Mouse (Mus musculus) hindbrain, embryonic 13.5 days (tissue): Measurements from ENCODE around the gene Tas2r123. TPM values are rescaled to one million over a fixed set of nuclear protein-coding genes. Genes with fewer than 3 reads are reported as not detected.

Experiments
- ATAC-seq: fragments of 200-750 bp; cut with Nextera tagmentation; 2 replicates; pipeline ENCODE4 v1.8.0; 2017; ENCODE audit warnings: moderate TSS enrichment; ENCODE audit not compliant: low FRiP score
- H3K27ac ChIP-seq: fragments of 300-500 bp; sonication (generic); 2 replicates; pipeline ENCODE4 v1.5.1; 2015; ENCODE audit warnings: inconsistent platforms, mild to moderate bottlenecking, moderate library complexity
- H3K27me3 ChIP-seq: fragments of 300-500 bp; sonication (generic); 2 replicates; pipeline ENCODE4 v1.6.1; 2015; ENCODE audit warnings: mild to moderate bottlenecking, inconsistent platforms
- H3K36me3 ChIP-seq: fragments of 300-500 bp; sonication (generic); 2 replicates; pipeline ENCODE4 v1.6.1; 2015; ENCODE audit warnings: mild to moderate bottlenecking, inconsistent platforms
- H3K4me1 ChIP-seq: fragments of 300-500 bp; sonication (generic); replicated peaks from 2 replicates; pipeline ENCODE4 v1.6.1; 2015; ENCODE audit warnings: inconsistent platforms
- H3K4me2 ChIP-seq: fragments of 300-500 bp; sonication (generic); 2 replicates; pipeline ENCODE4 v1.6.1; 2015; ENCODE audit warnings: inconsistent platforms, mild to moderate bottlenecking, moderate library complexity
- H3K4me3 ChIP-seq: fragments of 300-500 bp; sonication (generic); 2 replicates; pipeline ENCODE4 v1.5.1; 2015; ENCODE audit warnings: mild to moderate bottlenecking, inconsistent platforms
- H3K9ac ChIP-seq: fragments of 300-500 bp; sonication (generic); 2 replicates; pipeline ENCODE4 v1.6.1; 2015; ENCODE audit warnings: mild to moderate bottlenecking, inconsistent platforms
- H3K9me3 ChIP-seq: fragments of 300-500 bp; sonication (generic); 2 replicates; pipeline ENCODE4 v1.6.1; 2016; ENCODE audit warnings: inconsistent platforms
- WGBS: fragments of 180-500 bp; shearing (Covaris S2); methylation state at CpG from one replicate; pipeline ENCODE4 v1.1.7; 2015; 5-methylcytosine and 5-hydroxymethylcytosine counted together
- polyA plus RNA-seq: library from polyadenylated mRNA; unstranded; fragments of >200 nt; fragmentation: Nextera tagmentation; extraction: Ambion mirVana; gene quantifications from 2 replicates; pipeline ENCODE4 v1.2.1, GENCODE M21; 2015

Tas2r123 gene
- not detected in 2 replicates for polyA plus RNA-seq

DNA sequence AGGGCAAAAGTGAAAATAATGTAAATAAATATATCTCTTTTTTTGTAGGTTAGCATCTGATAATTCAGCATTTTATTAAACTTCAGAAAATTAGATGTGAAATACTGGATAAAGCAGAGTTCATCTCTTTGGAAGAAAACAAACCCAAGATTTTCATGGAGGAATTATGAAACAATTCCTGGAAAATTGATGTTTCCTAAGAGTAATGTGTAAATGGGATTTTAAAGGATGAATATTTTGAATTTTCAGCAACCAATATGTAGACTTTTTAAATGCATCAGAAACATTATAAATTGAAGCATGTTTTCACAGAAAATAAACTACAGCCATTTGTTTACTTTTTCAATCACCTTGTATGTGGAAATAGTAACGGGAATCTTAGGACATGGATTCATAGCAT is at the start of gene Tas2r123:
Tas2r123 (plus strand) TSS at position 301 of the 400 bp plus-strand sequence.
- Histone ChIP-seq H3K4me2 (no peak within 1 kb of the TSS), H3K36me3 (no peaks in the 10 kb centered on the region), H3K27ac (no peak within 1 kb of the TSS), H3K9me3 (no peaks in the 10 kb centered on the region), H3K9ac (no peak within 1 kb of the TSS), H3K27me3 (no peaks in the 10 kb centered on the region), H3K4me1 (no peaks in the 10 kb centered on the region), H3K4me3 (no peak within 1 kb of the TSS)
- no peak for ATAC-seq
- WGBS, result 74% methylated on average over 1 of the region's 1 CpGs

DNA sequence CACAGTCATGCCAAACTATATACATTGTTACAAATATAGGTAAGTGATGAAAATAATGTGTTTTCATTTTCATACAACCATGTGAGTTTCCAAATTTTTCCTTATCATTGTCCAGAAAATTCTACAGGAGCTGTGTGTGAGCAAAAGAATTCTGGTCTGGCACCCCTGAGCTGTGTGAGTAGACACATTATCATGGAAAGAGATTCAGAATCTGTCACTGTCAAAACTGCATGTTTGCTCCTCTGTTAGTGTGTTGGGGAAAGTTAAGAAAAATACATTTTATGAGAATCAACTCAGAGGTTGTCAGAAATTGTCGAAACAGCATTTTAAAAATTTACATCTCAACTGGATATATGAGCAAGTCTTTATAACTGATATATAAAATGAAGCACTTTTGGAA is 44.4 kb upstream of the Tas2r123 start, which contains the start of gene Tas2r117:
Tas2r117 (plus strand) TSS at position 301 of the 400 bp plus-strand sequence.
- no peak for ATAC-seq
- no peak within 1 kb of the TSS for H3K4me2 ChIP-seq
- H3K4me1 ChIP-seq, result no peaks in the 10 kb centered on the region
- H3K27ac ChIP-seq, result no peak within 1 kb of the TSS
- H3K4me3 ChIP-seq, result no peak within 1 kb of the TSS
- no peak within 1 kb of the TSS for H3K9ac ChIP-seq
- H3K9me3 ChIP-seq, result no peaks in the 10 kb centered on the region
- WGBS, result 88% methylated on average over 1 of the region's 1 CpGs
- no peaks in the 10 kb centered on the region for H3K36me3 ChIP-seq
- no peaks in the 10 kb centered on the region for H3K27me3 ChIP-seq

DNA sequence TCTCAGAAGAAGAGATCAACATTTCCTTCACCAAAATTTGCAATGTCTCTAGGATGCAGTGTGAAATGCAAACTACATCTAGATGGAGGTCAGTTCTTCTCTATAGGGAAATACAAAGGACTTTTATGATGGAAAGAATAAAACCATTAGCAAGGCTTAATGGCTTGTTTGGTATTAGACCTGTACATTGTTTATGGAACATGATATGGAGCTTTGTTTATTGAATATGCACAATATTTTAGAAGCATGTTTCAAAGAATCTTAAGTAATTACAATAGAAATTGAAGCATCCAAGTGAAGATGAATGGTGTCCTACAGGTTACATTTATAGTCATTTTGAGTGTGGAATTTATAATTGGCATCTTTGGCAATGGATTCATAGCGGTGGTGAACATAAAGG is 8.2 kb downstream of the Tas2r123 start, which contains the start of gene Tas2r116:
Tas2r116 (plus strand) TSS at position 301 of the 400 bp plus-strand sequence.
- H3K36me3 ChIP-seq, result no peaks in the 10 kb centered on the region
- no peak within 1 kb of the TSS for H3K4me3 ChIP-seq
- H3K9ac ChIP-seq, result no peak within 1 kb of the TSS
- WGBS, result 81% methylated on average over 1 of the region's 1 CpGs
- H3K27me3 ChIP-seq, result no peaks in the 10 kb centered on the region
- H3K9me3 ChIP-seq, result no peaks in the 10 kb centered on the region
- no peak within 1 kb of the TSS for H3K27ac ChIP-seq
- no peak within 1 kb of the TSS for H3K4me2 ChIP-seq
- no peaks in the 10 kb centered on the region for H3K4me1 ChIP-seq
- no peak for ATAC-seq

DNA sequence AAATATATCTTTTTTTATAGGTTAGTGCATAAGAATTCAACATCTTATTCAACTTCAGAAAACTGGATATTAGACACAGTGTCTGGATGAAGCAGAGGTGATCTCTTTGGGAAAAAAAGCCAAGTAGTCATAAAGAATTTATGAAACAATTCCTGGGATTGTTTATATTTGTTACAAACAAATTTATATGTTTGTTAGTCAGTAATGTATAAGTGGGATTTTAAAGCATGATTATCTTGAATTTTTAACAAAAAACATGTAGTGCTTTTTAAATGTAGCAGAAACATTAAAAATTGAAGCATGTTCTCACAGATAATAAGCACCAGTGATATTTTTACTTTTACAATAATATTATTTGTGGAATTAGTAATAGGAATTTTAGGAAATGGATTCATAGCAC is 20.8 kb downstream of the Tas2r123 start, which contains the start of gene Tas2r110:
Tas2r110 (plus strand) TSS at position 301 of the 400 bp plus-strand sequence.
- no peaks in the 10 kb centered on the region for H3K27me3 ChIP-seq
- H3K9me3 ChIP-seq, result no peaks in the 10 kb centered on the region
- no peak for ATAC-seq
- no peak within 1 kb of the TSS for H3K27ac ChIP-seq
- H3K4me3 ChIP-seq, result no peak within 1 kb of the TSS
- H3K4me2 ChIP-seq, result no peak within 1 kb of the TSS
- no peaks in the 10 kb centered on the region for H3K36me3 ChIP-seq
- H3K4me1 ChIP-seq, result no peaks in the 10 kb centered on the region
- H3K9ac ChIP-seq, result no peak within 1 kb of the TSS

DNA sequence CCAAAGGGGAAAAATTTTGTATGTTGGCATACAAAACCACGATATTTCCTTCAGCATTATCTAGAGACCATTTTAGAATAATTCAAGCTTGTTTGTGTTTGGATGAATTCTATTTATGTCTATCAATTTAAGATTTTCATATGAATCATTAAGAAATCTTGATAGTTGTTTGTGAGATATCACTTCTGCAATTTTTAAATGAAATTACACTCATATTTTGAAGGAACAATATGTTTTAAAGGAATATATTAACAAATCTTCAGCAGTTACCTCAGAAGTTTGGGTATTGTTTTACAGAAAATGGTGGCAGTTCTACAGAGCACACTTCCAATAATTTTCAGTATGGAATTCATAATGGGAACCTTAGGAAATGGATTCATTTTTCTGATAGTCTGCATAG is 45.8 kb downstream of the Tas2r123 start, which contains the start of gene Tas2r113:
Tas2r113 (plus strand) TSS at position 301 of the 400 bp plus-strand sequence.
- Histone ChIP-seq H3K27ac (no peak within 1 kb of the TSS), H3K9ac (no peak within 1 kb of the TSS), H3K4me2 (no peak within 1 kb of the TSS), H3K36me3 (no peaks in the 10 kb centered on the region), H3K4me3 (no peak within 1 kb of the TSS), H3K27me3 (no peaks in the 10 kb centered on the region), H3K4me1 (no peaks in the 10 kb centered on the region), H3K9me3 (no peaks in the 10 kb centered on the region)
- no peak for ATAC-seq
- 85% methylated on average over 1 of the region's 1 CpGs for WGBS

Other genes with a start within 250 kb of the Tas2r123 start
- not detected in 2 replicates for gene A630073D07Rik, start 195.6 kb upstream of the Tas2r123 start, polyA plus RNA-seq
- gene Tas2r120, start 190.2 kb upstream of the Tas2r123 start, polyA plus RNA-seq, result not detected in 2 replicates
- gene Tas2r121, start 146.1 kb upstream of the Tas2r123 start, polyA plus RNA-seq, result not detected in 2 replicates
- not detected in 2 replicates for gene Tas2r122, start 135.2 kb upstream of the Tas2r123 start, polyA plus RNA-seq
- not detected in 2 replicates for gene Tas2r115, start 109.1 kb upstream of the Tas2r123 start, polyA plus RNA-seq
- gene Tas2r124, start 92.4 kb upstream of the Tas2r123 start, polyA plus RNA-seq, result not detected in 2 replicates
- gene Tas2r102, start 85.0 kb upstream of the Tas2r123 start, polyA plus RNA-seq, result not detected in 2 replicates
- gene Tas2r136, start 69.0 kb upstream of the Tas2r123 start, polyA plus RNA-seq, result not detected in 2 replicates
- not detected in 2 replicates for gene Tas2r117, start 44.3 kb upstream of the Tas2r123 start, polyA plus RNA-seq
- gene Tas2r116, start 8.3 kb downstream of the Tas2r123 start, polyA plus RNA-seq, result not detected in 2 replicates
- gene Tas2r110, start 20.9 kb downstream of the Tas2r123 start, polyA plus RNA-seq, result not detected in 2 replicates
- not detected in 2 replicates for gene Tas2r113, start 45.9 kb downstream of the Tas2r123 start, polyA plus RNA-seq
- gene Tas2r125, start 62.5 kb downstream of the Tas2r123 start, polyA plus RNA-seq, result not detected in 2 replicates
- not detected in 2 replicates for gene Tas2r129, start 104.0 kb downstream of the Tas2r123 start, polyA plus RNA-seq
- gene Tas2r131, start 110.8 kb downstream of the Tas2r123 start, polyA plus RNA-seq, result not detected in 2 replicates
- not detected in 2 replicates for gene Tas2r109, start 133.8 kb downstream of the Tas2r123 start, polyA plus RNA-seq
- gene Tas2r103, start 190.0 kb downstream of the Tas2r123 start, polyA plus RNA-seq, result not detected in 2 replicates
- not detected in 2 replicates for gene Tas2r140, start 208.7 kb downstream of the Tas2r123 start, polyA plus RNA-seq